Mouse (Mus musculus) hindbrain, postnatal 0 days (tissue): ENCODE measurements at regions not wholly inside any gene's neighbourhood (a gene's known extent, or its start where the extent isn't known, plus 50 kb on each side); places are given as distances from the start of the nearest gene placed in this dataset.
A peak's percentile ranks its signal among the peaks of the same experiment; 100 is the strongest.

Experiments used
- ATAC-seq: fragments of 200-750 bp; cut with Nextera tagmentation; 2 replicates; pipeline ENCODE4 v1.8.0; 2017; ENCODE audit warnings: mild to moderate bottlenecking, moderate TSS enrichment, moderate library complexity
- DNase-seq: peaks from one replicate; pipeline ENCODE4 v3.0.0-alpha.2; 2015; ENCODE audit warnings: low spot score
- H3K27ac ChIP-seq: fragments of 300-500 bp; sonication (generic); 2 replicates; pipeline ENCODE4 v1.5.1; 2014; ENCODE audit warnings: mild to moderate bottlenecking
- H3K27me3 ChIP-seq: fragments of 300-500 bp; sonication (generic); 2 replicates; pipeline ENCODE4 v1.6.1; 2014; ENCODE audit warnings: low read length, mixed read lengths; ENCODE audit not compliant: insufficient read depth
- H3K36me3 ChIP-seq: fragments of 300-500 bp; sonication (generic); 2 replicates; pipeline ENCODE4 v1.6.1; 2014; ENCODE audit warnings: low read length, mixed read lengths; ENCODE audit not compliant: insufficient read depth
- H3K4me1 ChIP-seq: fragments of 300-500 bp; sonication (generic); 2 replicates; pipeline ENCODE4 v1.6.1; 2014; ENCODE audit warnings: antibody characterized with exemption, low read length, mixed read lengths; ENCODE audit not compliant: insufficient read depth
- H3K4me2 ChIP-seq: fragments of 300-500 bp; sonication (generic); 2 replicates; pipeline ENCODE4 v1.6.1; 2014; ENCODE audit warnings: low read depth, mild to moderate bottlenecking, low read length, moderate library complexity, mixed read lengths
- H3K4me3 ChIP-seq: fragments of 300-500 bp; sonication (generic); 2 replicates; pipeline ENCODE4 v1.5.1; 2014; ENCODE audit warnings: low read length
- H3K9ac ChIP-seq: fragments of 300-500 bp; sonication (generic); replicated peaks from 2 replicates; pipeline ENCODE4 v1.6.1; 2014; ENCODE audit warnings: mild to moderate bottlenecking, low read length, moderate library complexity, mixed read lengths
- H3K9me3 ChIP-seq: fragments of 300-500 bp; sonication (generic); 2 replicates; pipeline ENCODE4 v1.6.1; 2016; ENCODE audit warnings: low read length, mixed read lengths
- CTCF ChIP-seq: IDR thresholded peaks from 2 replicates; pipeline ENCODE4 v1.5.1; 2016; ENCODE audit warnings: antibody characterized with exemption, control low read depth, low read depth
- WGBS: fragments of 180-500 bp; shearing (Covaris S2); extraction: QIAGEN DNeasy Blood & Tissue Kit; methylation state at CpG from one replicate; pipeline ENCODE4 v1.1.7; 2014; 5-methylcytosine and 5-hydroxymethylcytosine counted together

- H3K36me3 ChIP-seq, result no peaks in the 10 kb centered on the region
- no peak overlapping the region for H3K4me3 ChIP-seq
- TF ChIP-seq CTCF, result no peak
- no peaks in the 10 kb centered on the region for H3K4me1 ChIP-seq
- no peaks in the 10 kb centered on the region for H3K27me3 ChIP-seq
- H3K9ac ChIP-seq, result no peak overlapping the region
- H3K9me3 ChIP-seq, result no peaks in the 10 kb centered on the region
- ATAC-seq, result peak; percentile 32; the same call in 1 of the 2 replicates
- no peak overlapping the region for H3K27ac ChIP-seq
- WGBS, result 52% methylated on average over 5 of the region's 5 CpGs
- no peak overlapping the region for H3K4me2 ChIP-seq
- DNase-seq, result no peak
Observed at GRCm38 (mm10) chr5:54411275-54411904, 413.1 kb downstream of the Stim2 start.

GRCm38 (mm10) chr5:54419811-54420470 lies 421.6 kb downstream of the Stim2 start:
- no peak for ATAC-seq
- TF ChIP-seq CTCF, result no peak
- 64% methylated on average over 5 of the region's 5 CpGs for WGBS

GRCm38 (mm10) chr5:54439286-54439685 lies 441.0 kb downstream of the Stim2 start:
- no peak for ATAC-seq
- peak; percentile 51 for DNase-seq
- peak; percentile 34; the same call in 1 of the 2 replicates for TF ChIP-seq CTCF

More at GRCm38 (mm10) chr5:54419811-54420470, 421.6 kb downstream of the Stim2 start:
- H3K27me3 ChIP-seq, result no peaks in the 10 kb centered on the region
- H3K4me2 ChIP-seq, result no peak overlapping the region
- H3K4me3 ChIP-seq, result no peak overlapping the region
- no peaks in the 10 kb centered on the region for H3K4me1 ChIP-seq
- H3K9ac ChIP-seq, result no peak overlapping the region
- no peak overlapping the region for H3K27ac ChIP-seq
- no peaks in the 10 kb centered on the region for H3K36me3 ChIP-seq
- DNase-seq, result no peak
- H3K9me3 ChIP-seq, result no peaks in the 10 kb centered on the region

GRCm38 (mm10) chr5:54440794-54441447 lies 442.6 kb downstream of the Stim2 start:
- 33% methylated on average over 6 of the region's 6 CpGs for WGBS
- no peak for TF ChIP-seq CTCF
- no peak for ATAC-seq
- H3K27me3 ChIP-seq, result no peaks in the 10 kb centered on the region
- H3K9me3 ChIP-seq, result no peaks in the 10 kb centered on the region
- DNase-seq, result no peak
- no peaks in the 10 kb centered on the region for H3K36me3 ChIP-seq
- no peak overlapping the region for H3K4me2 ChIP-seq
- H3K4me3 ChIP-seq, result no peak overlapping the region
- H3K9ac ChIP-seq, result no peak overlapping the region
- no peak overlapping the region for H3K27ac ChIP-seq
- no peaks in the 10 kb centered on the region for H3K4me1 ChIP-seq

More at GRCm38 (mm10) chr5:54439286-54439685, 441.0 kb downstream of the Stim2 start:
- Histone ChIP-seq H3K9me3 (no peaks in the 10 kb centered on the region), H3K27me3 (no peaks in the 10 kb centered on the region), H3K4me3 (no peak overlapping the region), H3K4me2 (no peak overlapping the region), H3K4me1 (no peaks in the 10 kb centered on the region), H3K27ac (no peak overlapping the region), H3K36me3 (no peaks in the 10 kb centered on the region), H3K9ac (no peak overlapping the region)
- WGBS, result 72% methylated on average over 1 of the region's 1 CpGs

DNA sequence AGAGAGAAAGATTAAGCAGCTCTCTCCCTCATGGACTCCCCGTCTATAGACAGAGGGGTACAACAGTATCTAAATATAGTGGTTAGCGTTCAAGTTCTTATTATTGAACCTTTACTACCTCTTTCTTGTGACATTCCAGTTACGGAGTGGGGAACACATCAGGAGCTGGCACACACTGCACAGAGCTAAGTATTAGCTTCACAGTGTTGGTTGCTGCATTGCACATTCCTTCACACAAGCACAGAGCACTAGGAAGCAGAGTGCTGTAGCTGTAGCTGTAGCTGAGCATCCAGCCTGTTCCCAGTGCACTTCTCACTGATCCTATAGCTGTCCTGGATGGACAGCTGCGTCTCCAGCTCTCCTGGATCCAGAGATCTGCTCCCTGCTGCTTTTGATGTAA lies 443.3 kb downstream of the Stim2 start:
- no peaks in the 10 kb centered on the region for H3K36me3 ChIP-seq
- no peak for TF ChIP-seq CTCF
- WGBS, result 56% methylated on average over 4 of the region's 4 CpGs
- H3K4me2 ChIP-seq, result no peak overlapping the region
- no peak overlapping the region for H3K27ac ChIP-seq
- H3K9ac ChIP-seq, result no peak overlapping the region
- no peak overlapping the region for H3K4me3 ChIP-seq
- no peaks in the 10 kb centered on the region for H3K9me3 ChIP-seq
- no peaks in the 10 kb centered on the region for H3K4me1 ChIP-seq
- ATAC-seq (0 out of 2 replicates have a peak, but pooled peaks have one; percentile 51), DNase-seq (no peak)
- no peaks in the 10 kb centered on the region for H3K27me3 ChIP-seq

DNA sequence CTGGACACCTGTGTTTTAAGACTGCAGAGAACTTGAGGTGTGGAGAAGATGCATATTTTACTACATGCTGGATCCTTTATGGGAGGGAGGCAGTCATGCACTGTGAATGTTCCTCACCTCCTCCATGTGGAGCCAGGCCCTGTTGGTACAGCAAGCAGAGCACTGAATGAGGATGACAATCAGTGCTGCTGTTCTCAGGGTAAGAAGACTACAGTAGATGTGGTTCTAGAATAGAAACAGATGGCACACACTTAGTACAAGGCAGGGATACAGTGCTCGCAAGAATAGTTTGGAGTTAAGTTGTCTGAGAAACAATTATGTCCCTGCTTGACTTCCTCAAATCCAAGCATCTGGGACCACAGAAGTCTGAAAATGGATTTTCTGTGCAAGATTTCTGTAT lies 485.6 kb downstream of the Stim2 start:
- no peaks in the 10 kb centered on the region for H3K36me3 ChIP-seq
- H3K9me3 ChIP-seq, result no peaks in the 10 kb centered on the region
- WGBS, result 90% methylated on average over 1 of the region's 1 CpGs

More for the DNA sequence above, 485.6 kb downstream of the Stim2 start:
- no peak for ATAC-seq
- H3K27ac ChIP-seq, result no peak overlapping the region
- H3K4me3 ChIP-seq, result no peak overlapping the region
- H3K9ac ChIP-seq, result no peak overlapping the region
- H3K4me2 ChIP-seq, result no peak overlapping the region
- no peak for TF ChIP-seq CTCF
- no peaks in the 10 kb centered on the region for H3K4me1 ChIP-seq
- no peaks in the 10 kb centered on the region for H3K27me3 ChIP-seq
- no peak for DNase-seq
